Mouse (Mus musculus) spleen, adult 10 weeks (tissue): ENCODE results near the gene Grwd1. TPM values are rescaled to one million over a fixed set of nuclear protein-coding genes. Genes with fewer than 3 reads are reported as not detected.

Experiments used
- polyA plus RNA-seq: library from polyadenylated mRNA; stranded (reverse); fragments of 350-450 nt; fragmentation: Illumina TruSeq; extraction: RNeasy Lipid Tissue Mini Kit (QIAGEN cat#74804); gene quantifications from one replicate; pipeline ENCODE4 v1.2.3, GENCODE M21; 2015; ENCODE audit warnings: low replicate concordance; ENCODE audit not compliant: insufficient read depth

The Grwd1 gene
- polyA plus RNA-seq, result 9.6 TPM

GRCm38 (mm10) chr7:45830427-45831127 is at the start of gene Grwd1:
Gene Grwd1, minus strand, starts transcription at chr7:45830944.

GRCm38 (mm10) chr7:45878278-45878677 is 47.5 kb upstream of the Grwd1 start, which contains the start of gene Grin2d:
Gene Grin2d, minus strand, starts transcription at chr7:45878378.

GRCm38 (mm10) chr7:45872624-45873023 is 41.9 kb upstream of the Grwd1 start, which contains the start of gene Kdelr1:
Gene Kdelr1, plus strand, starts transcription at chr7:45872772.

GRCm38 (mm10) chr7:45824598-45824997 is 6.1 kb downstream of the Grwd1 start, which contains the start of gene Kcnj14:
Gene Kcnj14, minus strand, starts transcription at chr7:45824782.

GRCm38 (mm10) chr7:45813787-45814779 is 16.7 kb downstream of the Grwd1 start, which contains the start of gene Cyth2:
Gene Cyth2, minus strand, starts transcription at chr7:45814581.

GRCm38 (mm10) chr7:45784524-45785372 is 46.0 kb downstream of the Grwd1 start, which contains the start of gene Sult2b1:
Gene Sult2b1, minus strand, starts transcription at chr7:45784669.

GRCm38 (mm10) chr7:45783511-45784091 is 47.1 kb downstream of the Grwd1 start, which contains the start of gene Lmtk3:
Gene Lmtk3, plus strand, starts transcription at chr7:45783738.

Other genes starting within 250 kb of the Grwd1 start
- not detected for gene Fgf21, start 215.5 kb downstream of the Grwd1 start, polyA plus RNA-seq
- 0.51 TPM for gene Fut1, start 213.7 kb downstream of the Grwd1 start, polyA plus RNA-seq
- gene Izumo1, start 209.1 kb downstream of the Grwd1 start, polyA plus RNA-seq, result 0.46 TPM
- gene Rasip1, start 203.5 kb downstream of the Grwd1 start, polyA plus RNA-seq, result 2.6 TPM
- gene Mamstr, start 191.0 kb downstream of the Grwd1 start, polyA plus RNA-seq, result 1.0 TPM
- not detected for gene Fut2, start 164.6 kb downstream of the Grwd1 start, polyA plus RNA-seq
- not detected for gene Ntn5, start 146.9 kb downstream of the Grwd1 start, polyA plus RNA-seq
- gene Sec1, start 136.5 kb downstream of the Grwd1 start, polyA plus RNA-seq, result 0.12 TPM
- 0.83 TPM for gene Car11, start 131.1 kb downstream of the Grwd1 start, polyA plus RNA-seq
- 14.8 TPM for gene Dbp, start 125.9 kb downstream of the Grwd1 start, polyA plus RNA-seq
- gene Rpl18, start 115.5 kb downstream of the Grwd1 start, polyA plus RNA-seq, result 565 TPM
- 5.7 TPM for gene Sphk2, start 112.9 kb downstream of the Grwd1 start, polyA plus RNA-seq
- gene Fam83e, start 109.7 kb downstream of the Grwd1 start, polyA plus RNA-seq, result 0.17 TPM
- gene Spaca4, start 105.1 kb downstream of the Grwd1 start, polyA plus RNA-seq, result not detected
- gene Lmtk3, start 47.2 kb downstream of the Grwd1 start, polyA plus RNA-seq, result not detected
- 0.25 TPM for gene Sult2b1, start 46.3 kb downstream of the Grwd1 start, polyA plus RNA-seq
- 52.5 TPM for gene Cyth2, start 16.4 kb downstream of the Grwd1 start, polyA plus RNA-seq
- gene Kcnj14, start 6.2 kb downstream of the Grwd1 start, polyA plus RNA-seq, result not detected
- 76.4 TPM for gene Kdelr1, start 41.8 kb upstream of the Grwd1 start, polyA plus RNA-seq
- 0.11 TPM for gene Grin2d, start 47.4 kb upstream of the Grwd1 start, polyA plus RNA-seq
- not detected for gene Syngr4, start 65.8 kb upstream of the Grwd1 start, polyA plus RNA-seq
- gene Tmem143, start 66.0 kb upstream of the Grwd1 start, polyA plus RNA-seq, result 2.7 TPM
- 90.7 TPM for gene Emp3, start 90.5 kb upstream of the Grwd1 start, polyA plus RNA-seq
- 2.7 TPM for gene Ccdc114, start 93.1 kb upstream of the Grwd1 start, polyA plus RNA-seq
- gene Abcc6, start 199.4 kb upstream of the Grwd1 start, polyA plus RNA-seq, result not detected
- 17.6 TPM for gene Nomo1, start 202.8 kb upstream of the Grwd1 start, polyA plus RNA-seq